Mouse (Mus musculus) E14TG2a.4 (cell line): Measurements from ENCODE around the gene P3h2.

ENCODE experiments used
- CTCF ChIP-seq: conservative IDR thresholded peaks from 2 replicates; pipeline ENCODE4 v1.5.1; 2014; ENCODE audit warnings: low read length
- NANOG ChIP-seq: IDR thresholded peaks from 2 replicates; pipeline ENCODE4 v1.6.1; 2014; ENCODE audit warnings: borderline replicate concordance, low read length, mixed read lengths
- POU5F1 ChIP-seq: IDR thresholded peaks from 2 replicates; pipeline ENCODE4 v1.6.1; 2014; ENCODE audit warnings: low read length, borderline replicate concordance

DNA sequence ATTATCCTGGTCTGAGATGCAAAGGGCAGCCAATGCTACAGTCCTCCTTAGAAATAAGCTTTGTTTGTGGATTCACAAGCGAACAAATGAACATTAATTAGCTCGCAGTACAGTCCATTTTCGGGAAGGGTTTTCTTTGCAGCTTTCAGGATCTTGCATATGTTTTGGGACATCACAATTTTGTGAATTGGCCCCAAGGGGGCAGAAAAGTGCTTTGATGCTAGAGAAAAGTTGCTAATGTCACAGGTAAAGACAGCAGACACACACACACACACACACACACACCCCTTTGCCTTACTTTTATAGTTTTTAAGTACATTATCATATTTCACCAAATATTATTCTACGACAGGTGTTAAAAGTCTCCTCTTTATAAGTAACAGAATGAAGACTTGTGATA, 82.2 kb downstream of the P3h2 start:
- TF ChIP-seq CTCF (no peak), POU5F1 (no peak), NANOG (no peak)
